Mouse (Mus musculus) kidney, embryonic 16.5 days (tissue): Measurements from ENCODE around the gene Inpp5d. TPM values are rescaled to one million over a fixed set of nuclear protein-coding genes. Genes with fewer than 3 reads are reported as not detected.

Source experiments
- ATAC-seq: fragments of 200-750 bp; cut with Nextera tagmentation; 2 replicates; pipeline ENCODE4 v1.8.0; 2017; ENCODE audit warnings: moderate TSS enrichment; ENCODE audit not compliant: low FRiP score, low TSS enrichment
- H3K27ac ChIP-seq: fragments of 300-500 bp; sonication (generic); 2 replicates; pipeline ENCODE4 v1.5.1; 2014; ENCODE audit warnings: low read length
- H3K27me3 ChIP-seq: fragments of 300-500 bp; sonication (generic); 2 replicates; pipeline ENCODE4 v1.6.1; 2014; ENCODE audit warnings: low read length, control low read depth, mixed read lengths; ENCODE audit not compliant: insufficient read depth
- H3K36me3 ChIP-seq: fragments of 300-500 bp; sonication (generic); 2 replicates; pipeline ENCODE4 v1.6.1; 2014; ENCODE audit warnings: low read length, control low read depth, mixed read lengths; ENCODE audit not compliant: insufficient read depth
- H3K4me1 ChIP-seq: fragments of 300-500 bp; sonication (generic); 2 replicates; pipeline ENCODE4 v1.6.1; 2014; ENCODE audit warnings: low read length, control low read depth, mixed read lengths; ENCODE audit not compliant: insufficient read depth
- H3K4me2 ChIP-seq: fragments of 300-500 bp; sonication (generic); replicated peaks from 2 replicates; pipeline ENCODE4 v1.6.1; 2014; ENCODE audit warnings: low read depth, low read length
- H3K4me3 ChIP-seq: fragments of 300-500 bp; sonication (generic); 2 replicates; pipeline ENCODE4 v1.5.1; 2014; ENCODE audit warnings: mild to moderate bottlenecking, low read length
- H3K9ac ChIP-seq: fragments of 300-500 bp; sonication (generic); replicated peaks from 2 replicates; pipeline ENCODE4 v1.6.1; 2014; ENCODE audit warnings: low read length
- H3K9me3 ChIP-seq: fragments of 300-500 bp; sonication (generic); 2 replicates; pipeline ENCODE4 v1.6.1; 2016; ENCODE audit warnings: low read length, control low read depth
- WGBS: fragments of 180-500 bp; shearing (Covaris S2); extraction: QIAGEN DNeasy Blood & Tissue Kit; methylation state at CpG from one replicate; pipeline ENCODE4 v1.1.7; 2014; 5-methylcytosine and 5-hydroxymethylcytosine counted together
- polyA plus RNA-seq: library from polyadenylated mRNA; unstranded; fragments of >200 nt; fragmentation: Nextera tagmentation; extraction: Ambion mirVana; gene quantifications from 2 replicates; pipeline ENCODE4 v1.2.1, GENCODE M21; 2015

The Inpp5d gene
- polyA plus RNA-seq, result 8.6 and 9.1 TPM in 2 replicates

- Histone ChIP-seq H3K4me1 (0 out of 2 replicates have a peak, but pooled peaks cover 4% of the 10 kb centered on the region), H3K27me3 (no peaks in the 10 kb centered on the region), H3K4me3 (peak within 1 kb of the TSS; percentile 38), H3K36me3 (no peaks in the 10 kb centered on the region), H3K27ac (peak within 1 kb of the TSS; percentile 68), H3K9me3 (no peaks in the 10 kb centered on the region), H3K4me2 (peak within 1 kb of the TSS; percentile 32), H3K9ac (peak within 1 kb of the TSS; percentile 44; the same call in 1 of the 2 replicates)
- peak; percentile 35; the same call in 1 of the 2 replicates for ATAC-seq
- 71% methylated on average over 12 of the region's 12 CpGs for WGBS
Observed at GRCm38 (mm10) chr1:87620211-87620668, at the start of gene Inpp5d. Gene Inpp5d (plus strand): TSS chr1:87620312.

GRCm38 (mm10) chr1:87573261-87573660, 46.9 kb upstream of the Inpp5d start:
- Histone ChIP-seq H3K4me3 (no peak overlapping the region), H3K4me2 (no peak overlapping the region), H3K9me3 (no peaks in the 10 kb centered on the region), H3K36me3 (no peaks in the 10 kb centered on the region), H3K27me3 (no peaks in the 10 kb centered on the region), H3K9ac (no peak overlapping the region), H3K27ac (peak overlapping the region; percentile 36; the same call in 1 of the 2 replicates), H3K4me1 (peaks cover 19% of the 10 kb centered on the region)
- no peak for ATAC-seq
- WGBS, result 70% methylated on average over 5 of the region's 5 CpGs

GRCm38 (mm10) chr1:87573800-87574215, 46.3 kb upstream of the Inpp5d start, which contains the start of gene Ngef:
Gene Ngef (minus strand): TSS chr1:87573870.
- peak; percentile 85 for ATAC-seq
- WGBS, result 48% methylated on average over 6 of the region's 6 CpGs
- H3K27ac ChIP-seq, result peak within 1 kb of the TSS; percentile 89
- no peak within 1 kb of the TSS for H3K4me2 ChIP-seq
- no peak within 1 kb of the TSS for H3K4me3 ChIP-seq
- H3K36me3 ChIP-seq, result no peaks in the 10 kb centered on the region
- peaks cover 19% of the 10 kb centered on the region for H3K4me1 ChIP-seq
- no peaks in the 10 kb centered on the region for H3K27me3 ChIP-seq
- H3K9ac ChIP-seq, result no peak within 1 kb of the TSS
- H3K9me3 ChIP-seq, result no peaks in the 10 kb centered on the region

- Histone ChIP-seq H3K4me1 (peaks cover 19% of the 10 kb centered on the region), H3K27me3 (no peaks in the 10 kb centered on the region), H3K27ac (peak overlapping the region; percentile 89), H3K9me3 (no peaks in the 10 kb centered on the region), H3K4me2 (no peak overlapping the region), H3K9ac (no peak overlapping the region), H3K36me3 (no peaks in the 10 kb centered on the region), H3K4me3 (no peak overlapping the region)
- ATAC-seq, result peak; percentile 21; the same call in 1 of the 2 replicates
- WGBS, result 37% methylated on average over 6 of the region's 6 CpGs
Observed at GRCm38 (mm10) chr1:87574353-87574752, 45.8 kb upstream of the Inpp5d start.

- WGBS, result 36% methylated on average over 7 of the region's 7 CpGs
Observed at GRCm38 (mm10) chr1:87574785-87575184, 45.3 kb upstream of the Inpp5d start.

GRCm38 (mm10) chr1:87578965-87579364, 41.1 kb upstream of the Inpp5d start:
- no peak overlapping the region for H3K4me3 ChIP-seq
- H3K9me3 ChIP-seq, result no peaks in the 10 kb centered on the region
- no peaks in the 10 kb centered on the region for H3K36me3 ChIP-seq
- no peak overlapping the region for H3K4me2 ChIP-seq
- H3K27ac ChIP-seq, result no peak overlapping the region
- no peak for ATAC-seq
- H3K27me3 ChIP-seq, result no peaks in the 10 kb centered on the region
- 88% methylated on average over 6 of the region's 6 CpGs for WGBS
- peaks cover 11% of the 10 kb centered on the region for H3K4me1 ChIP-seq
- H3K9ac ChIP-seq, result no peak overlapping the region

More at GRCm38 (mm10) chr1:87574785-87575184, 45.3 kb upstream of the Inpp5d start:
- H3K4me2 ChIP-seq, result no peak overlapping the region
- no peak overlapping the region for H3K4me3 ChIP-seq
- H3K27me3 ChIP-seq, result no peaks in the 10 kb centered on the region
- no peak overlapping the region for H3K9ac ChIP-seq
- no peaks in the 10 kb centered on the region for H3K36me3 ChIP-seq
- H3K27ac ChIP-seq, result peak overlapping the region; percentile 89
- peak; percentile 91 for ATAC-seq
- H3K4me1 ChIP-seq, result peaks cover 19% of the 10 kb centered on the region
- H3K9me3 ChIP-seq, result no peaks in the 10 kb centered on the region

GRCm38 (mm10) chr1:87580824-87581223, 39.3 kb upstream of the Inpp5d start:
- H3K4me3 ChIP-seq, result no peak overlapping the region
- ATAC-seq, result no peak
- no peak overlapping the region for H3K9ac ChIP-seq
- no peak overlapping the region for H3K27ac ChIP-seq
- H3K9me3 ChIP-seq, result no peaks in the 10 kb centered on the region
- H3K4me2 ChIP-seq, result no peak overlapping the region
- no peaks in the 10 kb centered on the region for H3K36me3 ChIP-seq
- H3K4me1 ChIP-seq, result no peaks in the 10 kb centered on the region
- H3K27me3 ChIP-seq, result no peaks in the 10 kb centered on the region
- 16% methylated on average over 3 of the region's 3 CpGs for WGBS

GRCm38 (mm10) chr1:87589162-87589561, 30.9 kb upstream of the Inpp5d start:
- no peaks in the 10 kb centered on the region for H3K36me3 ChIP-seq
- WGBS, result 87% methylated on average over 7 of the region's 7 CpGs
- no peak overlapping the region for H3K27ac ChIP-seq
- H3K4me1 ChIP-seq, result no peaks in the 10 kb centered on the region
- no peaks in the 10 kb centered on the region for H3K27me3 ChIP-seq
- H3K9ac ChIP-seq, result no peak overlapping the region
- no peak for ATAC-seq
- H3K4me2 ChIP-seq, result no peak overlapping the region
- no peak overlapping the region for H3K4me3 ChIP-seq
- H3K9me3 ChIP-seq, result no peaks in the 10 kb centered on the region

GRCm38 (mm10) chr1:87589980-87590379, 30.1 kb upstream of the Inpp5d start:
- Histone ChIP-seq H3K27me3 (no peaks in the 10 kb centered on the region), H3K4me1 (no peaks in the 10 kb centered on the region), H3K9me3 (no peaks in the 10 kb centered on the region), H3K27ac (no peak overlapping the region), H3K4me2 (no peak overlapping the region), H3K9ac (no peak overlapping the region), H3K36me3 (no peaks in the 10 kb centered on the region), H3K4me3 (no peak overlapping the region)
- 84% methylated on average over 8 of the region's 8 CpGs for WGBS
- ATAC-seq, result no peak

- H3K4me2 ChIP-seq, result no peak overlapping the region
- no peak overlapping the region for H3K4me3 ChIP-seq
- H3K4me1 ChIP-seq, result no peaks in the 10 kb centered on the region
- H3K36me3 ChIP-seq, result no peaks in the 10 kb centered on the region
- no peaks in the 10 kb centered on the region for H3K9me3 ChIP-seq
- H3K27me3 ChIP-seq, result no peaks in the 10 kb centered on the region
- WGBS, result 69% methylated on average over 3 of the region's 3 CpGs
- H3K9ac ChIP-seq, result no peak overlapping the region
- no peak for ATAC-seq
- H3K27ac ChIP-seq, result no peak overlapping the region
Observed at GRCm38 (mm10) chr1:87594261-87594660, 25.9 kb upstream of the Inpp5d start.
